Mouse (Mus musculus): ENCODE results near the gene Kdelr1.

DNA sequence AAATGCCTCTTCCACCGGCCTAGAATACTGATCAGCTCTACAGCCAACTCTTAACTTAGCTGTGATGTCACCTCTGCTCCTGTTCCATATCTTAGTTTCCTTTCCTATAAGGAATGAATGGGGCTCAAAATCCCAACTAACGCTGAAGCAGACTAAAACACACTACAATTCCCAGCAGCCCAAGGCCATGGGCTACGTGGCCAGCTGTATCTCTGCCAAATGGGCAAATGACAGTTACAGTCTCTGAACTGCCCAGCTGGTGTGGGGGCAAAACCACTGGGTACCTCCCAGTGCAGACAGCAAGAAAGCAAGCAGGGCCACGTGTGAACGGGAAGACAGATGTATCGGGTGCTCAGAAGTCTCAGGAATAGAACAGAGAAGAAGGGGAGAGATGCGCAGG, 45.9 kb upstream of the Kdelr1 start:
- TF ChIP-seq POLR2A (IDR thresholded peaks at IDR 0.05; ENCODE audit: insufficient read depth, low read depth, low read length) = no peak
- no peak for TF ChIP-seq CTCF (IDR thresholded peaks at IDR 0.05; ENCODE audit: insufficient read depth, low read depth, low read length)

All from olfactory bulb, adult 2 months (tissue).